ENCODE assay signal across 22 mouse cellular contexts in the genomic region with DNA sequence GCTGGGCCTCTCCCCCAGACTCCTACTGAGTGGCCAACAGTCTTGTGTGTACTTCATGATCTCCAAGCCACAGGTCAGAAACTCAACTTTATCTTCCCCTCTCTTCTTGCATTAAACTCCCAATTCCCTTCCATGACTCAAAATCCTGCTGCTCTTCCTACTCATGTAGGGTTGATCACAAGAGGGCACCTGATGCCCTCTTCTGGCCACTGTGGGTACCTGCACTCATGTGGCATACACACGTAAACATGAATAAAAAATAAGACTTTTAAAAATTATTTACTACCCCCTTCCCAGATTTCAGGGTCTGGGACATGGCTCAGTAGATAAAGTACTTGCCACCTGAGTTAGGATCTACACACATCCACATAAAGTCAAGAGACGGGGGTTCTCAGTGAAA.
A peak's percentile ranks its signal among the peaks of the same experiment; 100 is the strongest.
DNase-seq lines count a peak whose midpoint lies in the region; ATAC-seq and TF ChIP-seq lines count a peak whose summit lies in the region.
"Had no signal": no experiment of that assay in that cellular context is flagged by ENCODE, and none has a peak within 500 bp of the region (broad histone marks: within the 10 kb centered on the region; RNA-seq: fewer than 3 reads in every experiment).

No protein-coding gene starts in this region.

- no peak overlapping the region for H3K9ac ChIP-seq in heart, embryonic 12.5 days
- no peak overlapping the region for H3K9ac ChIP-seq in stomach, postnatal 0 days (ENCODE audit: low read length)
- H3K9ac ChIP-seq: hindbrain, embryonic 13.5 days had no signal

- H3K36me3 ChIP-seq in heart, embryonic 12.5 days = peaks cover 12% of the 10 kb centered on the region; the same call in 1 of the 2 replicates
- H3K36me3 ChIP-seq in stomach, postnatal 0 days (ENCODE audit: control insufficient read depth, insufficient read depth, low read length) = no peaks in the 10 kb centered on the region

- no peak overlapping the region for H3K27ac ChIP-seq in heart, embryonic 12.5 days (ENCODE audit: poor library complexity, severe bottlenecking)
- H3K27ac ChIP-seq in stomach, postnatal 0 days (replicated peaks) = no peak overlapping the region
- H3K27ac ChIP-seq: forebrain, embryonic 10.5 days; heart, embryonic 10.5 days; hindbrain, embryonic 13.5 days; macrophage had no signal

- no peak overlapping the region for H3K4me3 ChIP-seq in heart, embryonic 12.5 days
- H3K4me3 ChIP-seq in lung, adult 2 months (replicated peaks; ENCODE audit: extremely low read depth, low read depth, low read length) = no peak overlapping the region
- no peak overlapping the region for H3K4me3 ChIP-seq in stomach, postnatal 0 days (ENCODE audit: low read depth, low read length)
- H3K4me3 ChIP-seq: forebrain, embryonic 10.5 days; heart, embryonic 10.5 days; hindbrain, embryonic 13.5 days had no signal

- peaks cover 11% of the 10 kb centered on the region for H3K4me1 ChIP-seq in heart, embryonic 12.5 days (replicated peaks)
- H3K4me1 ChIP-seq in lung, adult 2 months (ENCODE audit: control insufficient read depth, insufficient read depth, low read length) = peaks cover 9% of the 10 kb centered on the region
- no peaks in the 10 kb centered on the region for H3K4me1 ChIP-seq in stomach, postnatal 0 days (replicated peaks; ENCODE audit: control insufficient read depth, insufficient read depth)

- WGBS in heart, embryonic 12.5 days = 89% methylated on average over 2 of the region's 2 CpGs
- 96% methylated on average over 2 of the region's 2 CpGs for WGBS in lung, adult 2 months
- 95% methylated on average over 2 of the region's 2 CpGs for WGBS in stomach, postnatal 0 days

- DNase-seq in heart, postnatal 4 days = peak; percentile 2
- DNase-seq in lung, adult 2 months = no peak
- DNase-seq in lung, postnatal 25 days (ENCODE audit: low spot score) = no peak
- peak; percentile 15 for DNase-seq in thymus, postnatal 4 days
- DNase-seq in thymus, postnatal 36 days = no peak
- DNase-seq in stomach, postnatal 0 days (ENCODE audit: low spot score) = no peak
- no peak for DNase-seq in frontal cortex, adult 2 months (ENCODE audit: extremely low spot score in 1 of 2, low spot score in 1 of 2)
- DNase-seq: cerebellum, adult 11-12 months; cerebellum, postnatal 14 days; gastrocnemius, postnatal 36 days; heart, postnatal 10 days; kidney, adult 8-10 months; kidney, postnatal 36 days; thymus, adult 18-20 months had no signal

- TF ChIP-seq EP300 in stomach, postnatal 0 days (optimal IDR thresholded peaks at IDR 0.05) = no peak

- 0 out of 2 replicates have a peak, but pooled peaks cover 5% of the 10 kb centered on the region for H3K9me3 ChIP-seq in heart, embryonic 12.5 days (replicated peaks)
- no peaks in the 10 kb centered on the region for H3K9me3 ChIP-seq in stomach, postnatal 0 days (ENCODE audit: control insufficient read depth, low read length)
- H3K9me3 ChIP-seq: heart, embryonic 10.5 days; hindbrain, embryonic 13.5 days had no signal

- ATAC-seq in heart, embryonic 12.5 days (ENCODE audit: insufficient number of reproducible peaks, low FRiP score) = no peak
- ATAC-seq in stomach, postnatal 0 days (ENCODE audit: low FRiP score, low TSS enrichment) = no peak
- ATAC-seq: forebrain, embryonic 16.5 days; midbrain, embryonic 16.5 days had no signal

- TF ChIP-seq CTCF in lung, adult 2 months (IDR thresholded peaks at IDR 0.05; ENCODE audit: insufficient read depth, low read length) = 0 out of 2 replicates have a peak, but pooled peaks have one; percentile 13
- peak; percentile 32 for TF ChIP-seq CTCF in stomach, postnatal 0 days (IDR thresholded peaks at IDR 0.05; ENCODE audit: low read depth)

- H3K4me2 ChIP-seq in heart, embryonic 12.5 days = no peak overlapping the region
- no peak overlapping the region for H3K4me2 ChIP-seq in stomach, postnatal 0 days (replicated peaks; ENCODE audit: low read depth)
- H3K4me2 ChIP-seq: hindbrain, embryonic 13.5 days had no signal

- no peaks in the 10 kb centered on the region for H3K27me3 ChIP-seq in heart, embryonic 12.5 days (replicated peaks)
- H3K27me3 ChIP-seq in stomach, postnatal 0 days (ENCODE audit: control insufficient read depth, insufficient read depth, low read length) = no peaks in the 10 kb centered on the region
- H3K27me3 ChIP-seq: CH12.LX; hindbrain, embryonic 13.5 days had no signal

- no peak for TF ChIP-seq POLR2A in lung, adult 2 months (IDR thresholded peaks at IDR 0.05; ENCODE audit: borderline replicate concordance, extremely low read depth, low read depth, low read length)

Comparison
In these comparisons a context has a peak if more than half of its experiments do, and no peak if none do; other contexts are left out.
1. DNase-seq: peak in heart, postnatal 4 days (single experiment) and thymus, postnatal 4 days (single experiment); none in lung, adult 2 months (single experiment), lung, postnatal 25 days (single experiment), thymus, postnatal 36 days (0 of 2), stomach, postnatal 0 days (single experiment) and frontal cortex, adult 2 months (0 of 2).